Mouse (Mus musculus): ENCODE data around the gene Fli1. TPM values are rescaled to one million over a fixed set of nuclear protein-coding genes. Genes with fewer than 3 reads are reported as not detected.

Gene Fli1
- polyA plus RNA-seq, 1 experiment from 2014 or later = 68.3 TPM

DNA sequence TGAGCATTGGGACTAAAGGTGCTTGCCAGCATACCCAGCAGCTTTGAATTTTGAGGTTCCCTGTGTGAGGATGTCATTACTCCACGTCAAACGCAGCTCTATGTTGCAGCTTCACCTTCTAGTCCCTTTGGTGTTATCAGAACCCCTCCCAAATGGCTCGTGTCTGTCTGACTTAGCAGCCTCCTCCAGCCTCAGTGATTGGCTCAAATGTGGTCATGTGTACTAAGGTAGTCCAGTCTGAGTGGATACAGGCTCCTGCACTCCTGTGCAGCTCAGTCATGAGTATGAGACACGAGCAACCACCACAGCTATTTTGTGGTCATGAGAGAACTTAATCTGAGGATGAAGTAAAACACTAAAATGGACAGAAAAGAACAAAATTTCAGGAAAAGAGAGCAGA lies 31.0 kb upstream of the Fli1 start:
- Histone ChIP-seq H3K27ac (replicated peaks; ENCODE audit: low read depth, low read length) (no peak overlapping the region), H3K9ac (ENCODE audit: low read length) (no peak overlapping the region), H3K4me2 (ENCODE audit: low read depth, severe bottlenecking) (no peak overlapping the region), H3K4me1 (ENCODE audit: control insufficient read depth, insufficient read depth, low read length) (no peaks in the 10 kb centered on the region), H3K9me3 (ENCODE audit: control insufficient read depth, low read length) (no peaks in the 10 kb centered on the region), H3K27me3 (ENCODE audit: control insufficient read depth, insufficient read depth, low read length) (no peaks in the 10 kb centered on the region), H3K4me3 (ENCODE audit: low read depth, low read length) (no peak overlapping the region), H3K36me3 (ENCODE audit: control insufficient read depth, insufficient read depth, low read length) (no peaks in the 10 kb centered on the region)
- 61% methylated on average over 4 of the region's 4 CpGs for WGBS
- ATAC-seq (ENCODE audit: insufficient number of reproducible peaks, low FRiP score, low TSS enrichment, low read depth) = no peak
- no peak for DNase-seq (ENCODE audit: low spot score)

- Histone ChIP-seq H3K27me3 (ENCODE audit: control insufficient read depth, insufficient read depth, low read length) (no peaks in the 10 kb centered on the region), H3K4me3 (ENCODE audit: low read depth, low read length) (no peak overlapping the region), H3K9ac (ENCODE audit: low read length) (no peak overlapping the region), H3K9me3 (ENCODE audit: control insufficient read depth, low read length) (no peaks in the 10 kb centered on the region), H3K27ac (replicated peaks; ENCODE audit: low read depth, low read length) (no peak overlapping the region), H3K4me1 (ENCODE audit: control insufficient read depth, insufficient read depth, low read length) (peaks cover 4% of the 10 kb centered on the region), H3K36me3 (ENCODE audit: control insufficient read depth, insufficient read depth, low read length) (no peaks in the 10 kb centered on the region), H3K4me2 (ENCODE audit: low read depth, severe bottlenecking) (no peak overlapping the region)
- WGBS = 53% methylated on average over 4 of the region's 4 CpGs
- ATAC-seq (ENCODE audit: insufficient number of reproducible peaks, low FRiP score, low TSS enrichment, low read depth) (no peak), DNase-seq (ENCODE audit: low spot score) (no peak)
Measured at GRCm38 (mm10) chr9:32571676-32572075, 29.0 kb upstream of the Fli1 start.

- ATAC-seq (ENCODE audit: insufficient number of reproducible peaks, low FRiP score, low TSS enrichment, low read depth) = no peak
Measured at GRCm38 (mm10) chr9:32570547-32570946, 27.9 kb upstream of the Fli1 start.

DNA sequence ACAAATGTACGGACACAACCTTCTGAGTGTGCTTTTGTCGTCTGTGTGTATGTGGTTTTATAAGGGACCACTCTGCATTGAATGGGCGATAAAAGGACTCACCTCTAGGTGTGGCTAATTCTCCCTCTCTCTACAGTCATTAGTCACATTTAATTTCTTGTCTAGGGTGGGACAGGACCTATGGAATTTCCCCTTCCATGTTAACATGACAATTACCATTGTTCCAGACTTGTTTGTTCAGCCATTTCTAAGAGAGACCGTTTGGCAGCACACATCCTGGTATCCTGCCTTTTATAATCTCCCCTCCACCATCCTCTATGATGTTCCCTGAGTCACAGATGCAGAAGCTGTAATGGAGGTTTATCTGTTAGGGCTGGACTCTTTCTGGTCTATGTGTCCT lies 26.6 kb upstream of the Fli1 start:
- Histone ChIP-seq H3K4me2 (ENCODE audit: low read depth, severe bottlenecking) (no peak overlapping the region), H3K9me3 (ENCODE audit: control insufficient read depth, low read length) (no peaks in the 10 kb centered on the region)

More at GRCm38 (mm10) chr9:32570547-32570946, 27.9 kb upstream of the Fli1 start:
- no peaks in the 10 kb centered on the region for H3K36me3 ChIP-seq (ENCODE audit: control insufficient read depth, insufficient read depth, low read length)
- no peak overlapping the region for H3K9ac ChIP-seq (ENCODE audit: low read length)
- 84% methylated on average over 5 of the region's 5 CpGs for WGBS
- H3K27me3 ChIP-seq (ENCODE audit: control insufficient read depth, insufficient read depth, low read length) = no peaks in the 10 kb centered on the region
- no peak overlapping the region for H3K27ac ChIP-seq (replicated peaks; ENCODE audit: low read depth, low read length)
- H3K4me1 ChIP-seq (ENCODE audit: control insufficient read depth, insufficient read depth, low read length) = peaks cover 11% of the 10 kb centered on the region
- H3K4me3 ChIP-seq (ENCODE audit: low read depth, low read length) = no peak overlapping the region
- H3K9me3 ChIP-seq (ENCODE audit: control insufficient read depth, low read length) = no peaks in the 10 kb centered on the region
- no peak for DNase-seq (ENCODE audit: low spot score)
- no peak overlapping the region for H3K4me2 ChIP-seq (ENCODE audit: low read depth, severe bottlenecking)

DNA sequence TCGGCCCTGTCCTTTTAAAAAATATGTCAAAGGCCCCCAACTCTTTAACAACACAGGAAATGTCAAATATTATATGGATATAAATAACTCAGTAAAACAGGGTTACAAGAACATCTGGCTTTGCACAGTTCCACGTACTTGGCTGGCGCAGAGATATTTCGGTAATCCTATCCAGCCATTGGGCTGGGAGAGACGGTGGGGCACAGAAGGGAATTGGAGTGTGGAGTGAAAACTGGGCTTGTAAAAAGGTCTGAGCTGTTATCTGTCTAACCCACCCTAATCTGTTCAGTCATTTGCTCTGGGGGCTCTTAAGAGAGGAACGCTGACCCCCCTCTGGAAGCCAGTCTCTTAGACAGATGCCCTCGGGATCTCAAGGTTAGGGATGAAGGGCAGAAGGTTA lies 24.9 kb upstream of the Fli1 start:
- Histone ChIP-seq H3K36me3 (ENCODE audit: control insufficient read depth, insufficient read depth, low read length) (no peaks in the 10 kb centered on the region), H3K9ac (ENCODE audit: low read length) (no peak overlapping the region), H3K4me2 (ENCODE audit: low read depth, severe bottlenecking) (no peak overlapping the region), H3K9me3 (ENCODE audit: control insufficient read depth, low read length) (no peaks in the 10 kb centered on the region), H3K27ac (replicated peaks; ENCODE audit: low read depth, low read length) (peak overlapping the region; percentile 64), H3K4me1 (ENCODE audit: control insufficient read depth, insufficient read depth, low read length) (peaks cover 28% of the 10 kb centered on the region), H3K4me3 (ENCODE audit: low read depth, low read length) (no peak overlapping the region), H3K27me3 (ENCODE audit: control insufficient read depth, insufficient read depth, low read length) (no peaks in the 10 kb centered on the region)
- DNase-seq (ENCODE audit: low spot score) (peak; percentile 54), ATAC-seq (ENCODE audit: insufficient number of reproducible peaks, low FRiP score, low TSS enrichment, low read depth) (peak; percentile 74; the same call in 1 of the 2 replicates)
- 18% methylated on average over 7 of the region's 7 CpGs for WGBS

More for the DNA sequence above, 26.6 kb upstream of the Fli1 start:
- DNase-seq (ENCODE audit: low spot score) (no peak), ATAC-seq (ENCODE audit: insufficient number of reproducible peaks, low FRiP score, low TSS enrichment, low read depth) (no peak)
- Histone ChIP-seq H3K27ac (replicated peaks; ENCODE audit: low read depth, low read length) (no peak overlapping the region), H3K4me3 (ENCODE audit: low read depth, low read length) (no peak overlapping the region), H3K36me3 (ENCODE audit: control insufficient read depth, insufficient read depth, low read length) (no peaks in the 10 kb centered on the region), H3K4me1 (ENCODE audit: control insufficient read depth, insufficient read depth, low read length) (peaks cover 21% of the 10 kb centered on the region), H3K9ac (ENCODE audit: low read length) (no peak overlapping the region), H3K27me3 (ENCODE audit: control insufficient read depth, insufficient read depth, low read length) (no peaks in the 10 kb centered on the region)
- WGBS = 79% methylated on average over 4 of the region's 4 CpGs

- Histone ChIP-seq H3K4me3 (ENCODE audit: low read depth, low read length) (no peak overlapping the region), H3K36me3 (ENCODE audit: control insufficient read depth, insufficient read depth, low read length) (no peaks in the 10 kb centered on the region), H3K9me3 (ENCODE audit: control insufficient read depth, low read length) (no peaks in the 10 kb centered on the region), H3K27me3 (ENCODE audit: control insufficient read depth, insufficient read depth, low read length) (no peaks in the 10 kb centered on the region), H3K9ac (ENCODE audit: low read length) (no peak overlapping the region), H3K4me2 (ENCODE audit: low read depth, severe bottlenecking) (no peak overlapping the region), H3K4me1 (ENCODE audit: control insufficient read depth, insufficient read depth, low read length) (peaks cover 32% of the 10 kb centered on the region), H3K27ac (replicated peaks; ENCODE audit: low read depth, low read length) (no peak overlapping the region)
- 69% methylated on average over 3 of the region's 3 CpGs for WGBS
- no peak for ATAC-seq (ENCODE audit: insufficient number of reproducible peaks, low FRiP score, low TSS enrichment, low read depth)
- no peak for DNase-seq (ENCODE audit: low spot score)
Measured at GRCm38 (mm10) chr9:32565309-32565708, 22.6 kb upstream of the Fli1 start.

DNA sequence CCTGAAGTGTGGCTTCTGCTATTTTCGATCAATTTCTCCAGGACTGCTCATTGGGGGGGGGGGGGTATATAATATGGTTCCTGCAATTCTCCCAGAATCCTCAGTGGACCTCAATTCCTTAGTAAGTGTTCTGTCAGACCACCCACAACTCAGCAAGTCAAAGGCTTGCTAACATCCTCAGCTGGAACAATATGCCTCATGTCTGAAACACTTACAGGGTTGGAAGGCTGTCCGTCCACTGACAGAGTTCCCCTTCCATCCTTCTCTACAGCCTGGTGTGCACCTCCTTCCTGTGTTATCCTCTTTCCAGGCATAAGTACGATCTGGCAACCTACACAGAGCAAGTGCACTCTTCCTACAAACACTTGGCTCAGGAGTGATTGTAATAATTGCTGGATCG lies 20.2 kb upstream of the Fli1 start:
- H3K4me3 ChIP-seq (ENCODE audit: low read depth, low read length) = no peak overlapping the region
- no peaks in the 10 kb centered on the region for H3K27me3 ChIP-seq (ENCODE audit: control insufficient read depth, insufficient read depth, low read length)
- H3K9ac ChIP-seq (ENCODE audit: low read length) = no peak overlapping the region
- WGBS = 76% methylated on average over 4 of the region's 4 CpGs
- H3K4me2 ChIP-seq (ENCODE audit: low read depth, severe bottlenecking) = no peak overlapping the region
- H3K36me3 ChIP-seq (ENCODE audit: control insufficient read depth, insufficient read depth, low read length) = no peaks in the 10 kb centered on the region
- H3K27ac ChIP-seq (replicated peaks; ENCODE audit: low read depth, low read length) = no peak overlapping the region
- no peak for ATAC-seq (ENCODE audit: insufficient number of reproducible peaks, low FRiP score, low TSS enrichment, low read depth)
- H3K9me3 ChIP-seq (ENCODE audit: control insufficient read depth, low read length) = no peaks in the 10 kb centered on the region
- no peak for DNase-seq (ENCODE audit: low spot score)
- peaks cover 30% of the 10 kb centered on the region for H3K4me1 ChIP-seq (ENCODE audit: control insufficient read depth, insufficient read depth, low read length)

DNA sequence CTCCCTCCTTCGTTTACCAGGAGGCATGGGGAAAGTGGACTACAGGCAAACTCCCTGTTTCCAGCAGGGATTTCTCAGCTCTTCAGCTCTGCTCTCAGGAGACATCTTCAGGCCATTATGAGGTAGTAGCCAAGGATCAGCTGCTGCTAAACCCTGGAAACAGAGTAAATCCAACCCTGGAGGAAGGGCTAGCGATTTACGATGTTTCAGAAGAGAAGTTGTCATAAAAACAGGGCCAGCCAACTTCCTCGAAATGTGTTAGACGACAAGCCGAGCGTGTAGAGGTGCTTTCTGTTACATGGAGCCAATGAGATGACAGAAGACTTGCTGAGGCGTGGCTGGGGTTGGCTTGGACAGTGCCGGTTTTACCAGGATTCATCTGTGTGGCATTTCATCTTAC lies 19.7 kb upstream of the Fli1 start:
- H3K9me3 ChIP-seq (ENCODE audit: control insufficient read depth, low read length) = no peaks in the 10 kb centered on the region
- ATAC-seq (ENCODE audit: insufficient number of reproducible peaks, low FRiP score, low TSS enrichment, low read depth) = peak; percentile 47; the same call in 1 of the 2 replicates
- H3K9ac ChIP-seq (ENCODE audit: low read length) = no peak overlapping the region
- H3K4me1 ChIP-seq (ENCODE audit: control insufficient read depth, insufficient read depth, low read length) = peaks cover 28% of the 10 kb centered on the region
- no peaks in the 10 kb centered on the region for H3K27me3 ChIP-seq (ENCODE audit: control insufficient read depth, insufficient read depth, low read length)
- DNase-seq (ENCODE audit: low spot score) = no peak
- H3K4me3 ChIP-seq (ENCODE audit: low read depth, low read length) = no peak overlapping the region
- H3K4me2 ChIP-seq (ENCODE audit: low read depth, severe bottlenecking) = no peak overlapping the region
- no peaks in the 10 kb centered on the region for H3K36me3 ChIP-seq (ENCODE audit: control insufficient read depth, insufficient read depth, low read length)
- no peak overlapping the region for H3K27ac ChIP-seq (replicated peaks; ENCODE audit: low read depth, low read length)
- 32% methylated on average over 9 of the region's 9 CpGs for WGBS

- ATAC-seq (ENCODE audit: insufficient number of reproducible peaks, low FRiP score, low TSS enrichment, low read depth) (no peak), DNase-seq (ENCODE audit: low spot score) (no peak)
- 85% methylated on average over 14 of the region's 14 CpGs for WGBS
- Histone ChIP-seq H3K9me3 (ENCODE audit: control insufficient read depth, low read length) (no peaks in the 10 kb centered on the region), H3K9ac (ENCODE audit: low read length) (no peak overlapping the region), H3K36me3 (ENCODE audit: control insufficient read depth, insufficient read depth, low read length) (no peaks in the 10 kb centered on the region), H3K27ac (replicated peaks; ENCODE audit: low read depth, low read length) (no peak overlapping the region), H3K4me1 (ENCODE audit: control insufficient read depth, insufficient read depth, low read length) (peaks cover 27% of the 10 kb centered on the region), H3K4me2 (ENCODE audit: low read depth, severe bottlenecking) (no peak overlapping the region), H3K4me3 (ENCODE audit: low read depth, low read length) (no peak overlapping the region), H3K27me3 (ENCODE audit: control insufficient read depth, insufficient read depth, low read length) (no peaks in the 10 kb centered on the region)
Measured at GRCm38 (mm10) chr9:32561190-32561890, 18.7 kb upstream of the Fli1 start.

Data from limb, embryonic 11.5 days (tissue).